Mouse (Mus musculus) myocyte (in vitro differentiated cells): ENCODE data around the gene Ppil6. TPM values are rescaled to one million over a fixed set of nuclear protein-coding genes. Genes with fewer than 3 reads are reported as not detected.

Experiments used
- H3K27me3 ChIP-seq: one replicate; pipeline ENCODE4 v1.6.1; 2011; ENCODE audit not compliant: control insufficient read depth, insufficient read depth, insufficient read length
- H3K36me3 ChIP-seq: one replicate; pipeline ENCODE4 v1.6.1; 2011; ENCODE audit not compliant: control insufficient read depth, insufficient read depth
- H3K4me2 ChIP-seq: one replicate; pipeline ENCODE4 v1.6.1; 2011; ENCODE audit warnings: low read depth, control low read depth
- H3K4me3 ChIP-seq: one replicate; pipeline ENCODE4 v1.5.1; 2011; ENCODE audit warnings: mild to moderate bottlenecking, control low read depth, moderate library complexity
- H3K79me2 ChIP-seq: one replicate; pipeline ENCODE4 v1.6.1; 2011; ENCODE audit not compliant: control insufficient read depth, insufficient read depth
- H3ac ChIP-seq: one replicate; pipeline ENCODE4 v1.6.1; 2011; ENCODE audit not compliant: control insufficient read depth, insufficient read length
- CEBPB ChIP-seq: IDR thresholded peaks from 2 replicates; pipeline ENCODE4 v1.6.1; 2011; ENCODE audit warnings: mild to moderate bottlenecking, moderate library complexity; ENCODE audit not compliant: poor library complexity, insufficient read depth, severe bottlenecking
- E2F4 ChIP-seq: IDR thresholded peaks from one replicate; pipeline ENCODE4 v1.6.1; 2011; ENCODE audit warnings: mild to moderate bottlenecking, control low read depth, moderate library complexity; ENCODE audit not compliant: insufficient read depth
- MAX ChIP-seq: IDR thresholded peaks from one replicate; pipeline ENCODE4 v1.6.1; 2011; ENCODE audit warnings: low read depth, mild to moderate bottlenecking, control low read depth
- MYOD1 ChIP-seq, 3 experiments: IDR thresholded peaks; one replicate each; pipeline ENCODE4 v1.6.1; 2011; ENCODE audit warnings: control low read depth in 2 of 3, low read depth in 2 of 3, mild to moderate bottlenecking in 2 of 3, moderate library complexity in 1 of 3; ENCODE audit not compliant: insufficient read length in 2 of 3, control insufficient read depth in 1 of 3
- MYOG ChIP-seq, 3 experiments: IDR thresholded peaks; one replicate each; pipeline ENCODE4 v1.6.1; 2011; ENCODE audit warnings: control low read depth in 2 of 3, low read depth in 2 of 3, mild to moderate bottlenecking in 2 of 3; ENCODE audit not compliant: insufficient read length in 2 of 3, control insufficient read depth in 1 of 3, insufficient read depth in 1 of 3
- POLR2A ChIP-seq: IDR thresholded peaks from one replicate; pipeline ENCODE4 v1.6.1; 2011; ENCODE audit warnings: low read depth, mild to moderate bottlenecking, control low read depth, moderate library complexity; ENCODE audit not compliant: insufficient read length
- POLR2AphosphoS2 ChIP-seq: IDR thresholded peaks from one replicate; pipeline ENCODE4 v1.6.1; 2011; ENCODE audit warnings: low read depth, control low read depth; ENCODE audit not compliant: insufficient read length
- REST ChIP-seq: IDR thresholded peaks from one replicate; pipeline ENCODE4 v1.6.1; 2011; ENCODE audit warnings: mild to moderate bottlenecking, control low read depth, moderate library complexity; ENCODE audit not compliant: insufficient read depth, insufficient read length
- SRF ChIP-seq: IDR thresholded peaks from one replicate; pipeline ENCODE4 v1.6.1; 2011; ENCODE audit warnings: low read depth; ENCODE audit not compliant: control insufficient read depth, insufficient read length
- TCF12 ChIP-seq: IDR thresholded peaks from one replicate; pipeline ENCODE4 v1.6.1; 2011; ENCODE audit warnings: mild to moderate bottlenecking, control low read depth; ENCODE audit not compliant: poor library complexity, insufficient read depth, severe bottlenecking
- TCF3 ChIP-seq: IDR thresholded peaks from one replicate; pipeline ENCODE4 v1.6.1; 2011; ENCODE audit warnings: low read depth, control low read depth; ENCODE audit not compliant: insufficient read length
- USF1 ChIP-seq: IDR thresholded peaks from one replicate; pipeline ENCODE4 v1.6.1; 2011; ENCODE audit warnings: low read depth, mild to moderate bottlenecking, control low read depth, moderate library complexity
- polyA plus RNA-seq: library from polyadenylated mRNA; unstranded; fragments of >200 nt; fragmentation: generic; extraction: Trizol; gene quantifications from one replicate; pipeline ENCODE4 v1.2.1, GENCODE M21; 2012; ENCODE audit warnings: missing spikeins

Gene Ppil6
- polyA plus RNA-seq, 1 experiment, result 0.64 TPM

GRCm38 (mm10) chr10:41450780-41451522 is 39.3 kb upstream of the Ppil6 start:
- TF ChIP-seq USF1 (no peak), POLR2AphosphoS2 (no peak), MYOG (IDR thresholded peaks at IDR 0.05; ENCODE audit: control insufficient read depth in 1 of 3, insufficient read depth in 1 of 3, insufficient read length in 2 of 3, low read depth in 2 of 3) (no peak)
- peaks cover 8% of the 10 kb centered on the region for H3K27me3 ChIP-seq
- peaks cover 5% of the 10 kb centered on the region for H3K36me3 ChIP-seq
- H3K4me3 ChIP-seq, result peak overlapping the region; percentile 78
- peaks cover 23% of the 10 kb centered on the region for H3K79me2 ChIP-seq
- peak overlapping the region; percentile 81 for H3K4me2 ChIP-seq
- peak overlapping the region; percentile 38 for H3ac ChIP-seq

DNA sequence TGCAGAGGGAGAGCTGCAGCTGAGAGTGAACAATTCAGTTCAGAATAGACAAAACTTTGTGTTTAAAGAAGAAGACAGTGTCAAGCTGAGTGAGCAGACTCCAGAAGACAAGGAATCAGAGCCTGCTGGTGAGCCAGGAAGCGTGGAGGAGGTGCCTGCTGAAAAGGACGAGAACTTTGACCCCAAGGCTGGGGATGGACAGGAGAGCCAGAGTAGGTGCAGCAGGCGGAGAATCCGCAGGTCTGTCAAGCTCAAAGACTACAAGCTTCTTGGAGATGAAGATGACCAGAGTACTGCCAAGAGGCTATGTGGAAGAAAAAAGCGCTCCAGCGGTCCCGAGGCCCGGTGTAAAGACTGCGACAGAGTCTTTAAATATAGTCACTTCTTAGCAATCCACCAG is 38.6 kb upstream of the Ppil6 start:
- Histone ChIP-seq H3K27me3 (peaks cover 2% of the 10 kb centered on the region), H3K36me3 (peaks cover 5% of the 10 kb centered on the region), H3K79me2 (peaks cover 23% of the 10 kb centered on the region), H3ac (no peak overlapping the region), H3K4me2 (no peak overlapping the region), H3K4me3 (peak overlapping the region; percentile 78)
- TF ChIP-seq SRF (no peak), USF1 (no peak), CEBPB (no peak), MAX (no peak), MYOD1 (IDR thresholded peaks at IDR 0.05; ENCODE audit: control insufficient read depth in 1 of 3, insufficient read length in 2 of 3, low read depth in 2 of 3) (no peak), MYOG (IDR thresholded peaks at IDR 0.05; ENCODE audit: control insufficient read depth in 1 of 3, insufficient read depth in 1 of 3, insufficient read length in 2 of 3, low read depth in 2 of 3) (no peak), POLR2A (no peak), POLR2AphosphoS2 (no peak)

DNA sequence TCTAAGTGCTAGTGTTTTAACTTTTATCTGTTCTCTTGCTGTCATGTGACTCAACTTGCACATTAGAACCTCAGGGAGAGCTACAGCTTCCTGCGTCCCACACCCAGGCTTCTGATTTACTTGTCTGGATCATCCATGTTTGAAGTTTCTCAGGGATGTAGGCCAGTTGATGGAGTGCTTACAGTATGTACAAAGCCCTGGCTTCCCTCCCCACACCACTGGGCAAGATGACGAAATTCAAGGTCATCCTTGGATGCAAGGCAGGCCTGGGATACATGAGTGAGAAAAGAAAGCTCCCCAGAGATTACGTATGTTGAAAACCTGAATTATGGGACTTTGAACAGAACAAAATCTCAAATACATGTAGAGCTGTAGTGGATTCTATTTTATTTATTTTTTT is 37.4 kb upstream of the Ppil6 start:
- H3ac ChIP-seq, result no peak overlapping the region
- peaks cover 5% of the 10 kb centered on the region for H3K36me3 ChIP-seq
- no peak overlapping the region for H3K4me3 ChIP-seq
- no peaks in the 10 kb centered on the region for H3K27me3 ChIP-seq
- peaks cover 23% of the 10 kb centered on the region for H3K79me2 ChIP-seq
- H3K4me2 ChIP-seq, result no peak overlapping the region
- TF ChIP-seq POLR2AphosphoS2 (no peak), CEBPB (peak; percentile 54; the same call in 1 of the 2 replicates)

GRCm38 (mm10) chr10:41459990-41460389 is 30.2 kb upstream of the Ppil6 start:
- no peaks in the 10 kb centered on the region for H3K27me3 ChIP-seq
- H3K79me2 ChIP-seq, result no peaks in the 10 kb centered on the region
- peaks cover 31% of the 10 kb centered on the region for H3K36me3 ChIP-seq
- no peak overlapping the region for H3K4me2 ChIP-seq
- H3ac ChIP-seq, result no peak overlapping the region
- TF ChIP-seq USF1 (no peak), TCF3 (no peak), POLR2AphosphoS2 (no peak), MAX (no peak), SRF (no peak), CEBPB (no peak), TCF12 (no peak), POLR2A (no peak), REST (no peak), MYOG (IDR thresholded peaks at IDR 0.05; ENCODE audit: control insufficient read depth in 1 of 3, insufficient read depth in 1 of 3, insufficient read length in 2 of 3, low read depth in 2 of 3) (no peak), MYOD1 (IDR thresholded peaks at IDR 0.05; ENCODE audit: control insufficient read depth in 1 of 3, insufficient read length in 2 of 3, low read depth in 2 of 3) (no peak), E2F4 (no peak)
- no peak overlapping the region for H3K4me3 ChIP-seq

- no peak for TF ChIP-seq SRF
- TF ChIP-seq MYOG (IDR thresholded peaks at IDR 0.05; ENCODE audit: control insufficient read depth in 1 of 3, insufficient read depth in 1 of 3, insufficient read length in 2 of 3, low read depth in 2 of 3), result no peak
- TF ChIP-seq E2F4, result no peak
- no peak for TF ChIP-seq USF1
- TF ChIP-seq MAX, result no peak
- TF ChIP-seq TCF12, result no peak
- Histone ChIP-seq H3K79me2 (no peaks in the 10 kb centered on the region), H3K4me3 (no peak overlapping the region), H3K36me3 (peaks cover 34% of the 10 kb centered on the region), H3ac (no peak overlapping the region), H3K27me3 (no peaks in the 10 kb centered on the region), H3K4me2 (no peak overlapping the region)
Measured at GRCm38 (mm10) chr10:41460501-41460900, 29.7 kb upstream of the Ppil6 start.
